Mouse (Mus musculus) heart, postnatal 25 days (tissue): Measurements from ENCODE around the gene Fuk. TPM values are rescaled to one million over a fixed set of nuclear protein-coding genes. Genes with fewer than 3 reads are reported as not detected.
"Not testable (repeated sequence)": the region's sequence is repeated elsewhere in the genome, so short reads cannot be mapped to it uniquely, and the experiment has no call there.

Experiments used
- DNase-seq: peaks from one replicate; pipeline ENCODE4 v3.0.0; 2022; ENCODE audit warnings: low spot score
- intact Hi-C: fragments of 180-260 bp; cut with DNase I; formaldehyde crosslinking; loops from one replicate; pipeline ENCODE4 v1.15.1; 2025
- total RNA-seq, 2 experiments: library from RNA; stranded (reverse); gene quantifications; 2 replicates each; pipeline ENCODE4 v1.2.3; 2021

The Fuk gene
- 1 to 10 TPM; 4.6 to 5.4 TPM for total RNA-seq

- intact Hi-C loops: loop anchor here (2.0 to 5.0 kb wide), 2 partner anchors 17 to 65 kb away; partner anchors contain the start of gene St3gal2
Measured at GRCm38 (mm10) chr8:110901839-110902578, at the start of gene Fuk. TSS of gene Fuk (minus strand) at chr8:110902488.

GRCm38 (mm10) chr8:110950065-110950484 is 47.8 kb upstream of the Fuk start:
- DNase-seq: peak; percentile 49
- intact Hi-C loops: no loop called here

More at GRCm38 (mm10) chr8:110901839-110902578, at the start of gene Fuk:
- DNase-seq: peak; percentile 66

GRCm38 (mm10) chr8:110945716-110946115 is 43.4 kb upstream of the Fuk start:
- DNase-seq: no peak
- intact Hi-C loops: no loop called here

GRCm38 (mm10) chr8:110944276-110944876 is 42.1 kb upstream of the Fuk start:
- intact Hi-C loops: no loop called here
- no peak for DNase-seq

GRCm38 (mm10) chr8:110941453-110941948 is 39.2 kb upstream of the Fuk start:
- peak; percentile 78 for DNase-seq
- intact Hi-C loops: no loop called here

GRCm38 (mm10) chr8:110940682-110941452 is 38.6 kb upstream of the Fuk start:
- DNase-seq: no peak
- intact Hi-C loops: no loop called here

- intact Hi-C loops: no loop called here
- peak; percentile 49 for DNase-seq
Measured at GRCm38 (mm10) chr8:110938882-110939589, 36.7 kb upstream of the Fuk start.

- no peak for DNase-seq
- intact Hi-C loops: no loop called here
Measured at GRCm38 (mm10) chr8:110936217-110936616, 33.9 kb upstream of the Fuk start.

GRCm38 (mm10) chr8:110933272-110933671 is 31.0 kb upstream of the Fuk start:
- DNase-seq: no peak
- intact Hi-C loops: no loop called here

- DNase-seq: no peak
- intact Hi-C loops: no loop called here
Measured at GRCm38 (mm10) chr8:110932444-110932843, 30.2 kb upstream of the Fuk start.

GRCm38 (mm10) chr8:110931176-110931939 is 29.1 kb upstream of the Fuk start:
- DNase-seq: peak; percentile 83
- intact Hi-C loops: no loop called here

- DNase-seq, intact Hi-C loops: not testable (repeated sequence)
Measured at GRCm38 (mm10) chr8:110929672-110930071, 27.4 kb upstream of the Fuk start.

GRCm38 (mm10) chr8:110929066-110929465 is 26.8 kb upstream of the Fuk start:
- no peak for DNase-seq
- intact Hi-C loops: no loop called here

- DNase-seq: no peak
- intact Hi-C loops: no loop called here
Measured at GRCm38 (mm10) chr8:110928435-110928834, 26.1 kb upstream of the Fuk start.

- no peak for DNase-seq
- intact Hi-C loops: no loop called here
Measured at GRCm38 (mm10) chr8:110926690-110927089, 24.4 kb upstream of the Fuk start.

GRCm38 (mm10) chr8:110925691-110926140 is 23.4 kb upstream of the Fuk start:
- intact Hi-C loops: no loop called here
- no peak for DNase-seq

- intact Hi-C loops: loop anchor here (2.0 kb wide), 1 partner anchor 43 kb away; no protein-coding TSS in a partner anchor
- peak; percentile 34 for DNase-seq
Measured at GRCm38 (mm10) chr8:110921492-110922230, 19.4 kb upstream of the Fuk start.

GRCm38 (mm10) chr8:110920773-110921277 is 18.5 kb upstream of the Fuk start:
- DNase-seq: no peak
- intact Hi-C loops: loop anchor here (2.0 kb wide), 1 partner anchor 44 kb away; no protein-coding TSS in a partner anchor
